Mouse (Mus musculus) embryonic facial prominence, embryonic 14.5 days (tissue): ENCODE results near the gene C1ql2. TPM values are rescaled to one million over a fixed set of nuclear protein-coding genes. Genes with fewer than 3 reads are reported as not detected.

ENCODE experiments used
- ATAC-seq: fragments of 200-750 bp; cut with Nextera tagmentation; 2 replicates; pipeline ENCODE4 v1.8.0; 2017; ENCODE audit warnings: low read depth, moderate number of reproducible peaks, moderate TSS enrichment
- DNase-seq: peaks from one replicate; pipeline ENCODE4 v3.0.0-alpha.2; 2015; ENCODE audit warnings: low spot score
- H3K27ac ChIP-seq: fragments of 300-500 bp; sonication (generic); replicated peaks from 2 replicates; pipeline ENCODE4 v1.5.1; 2014; ENCODE audit warnings: low read depth, mild to moderate bottlenecking, low read length, moderate library complexity
- H3K27me3 ChIP-seq: fragments of 300-500 bp; sonication (generic); replicated peaks from 2 replicates; pipeline ENCODE4 v1.6.1; 2014; ENCODE audit warnings: low read length; ENCODE audit not compliant: control insufficient read depth, insufficient read depth
- H3K36me3 ChIP-seq: fragments of 300-500 bp; sonication (generic); 2 replicates; pipeline ENCODE4 v1.6.1; 2014; ENCODE audit warnings: low read length, mixed read lengths; ENCODE audit not compliant: control insufficient read depth, insufficient read depth
- H3K4me1 ChIP-seq: fragments of 300-500 bp; sonication (generic); 2 replicates; pipeline ENCODE4 v1.6.1; 2014; ENCODE audit warnings: antibody characterized with exemption, low read length; ENCODE audit not compliant: control insufficient read depth, insufficient read depth
- H3K4me2 ChIP-seq: fragments of 300-500 bp; sonication (generic); 2 replicates; pipeline ENCODE4 v1.6.1; 2014; ENCODE audit warnings: low read depth, mild to moderate bottlenecking, low read length, moderate library complexity, mixed read lengths
- H3K4me3 ChIP-seq: fragments of 300-500 bp; sonication (generic); 2 replicates; pipeline ENCODE4 v1.5.1; 2014; ENCODE audit warnings: low read depth, mild to moderate bottlenecking, low read length
- H3K9ac ChIP-seq: fragments of 300-500 bp; sonication (generic); 2 replicates; pipeline ENCODE4 v1.6.1; 2014; ENCODE audit warnings: low read depth, mild to moderate bottlenecking, low read length, moderate library complexity, mixed read lengths
- H3K9me3 ChIP-seq: fragments of 300-500 bp; sonication (generic); 2 replicates; pipeline ENCODE4 v1.6.1; 2016; ENCODE audit warnings: low read length; ENCODE audit not compliant: control insufficient read depth
- WGBS: fragments of 180-500 bp; shearing (Covaris S2); extraction: QIAGEN DNeasy Blood & Tissue Kit; methylation state at CpG from one replicate; pipeline ENCODE4 v1.1.7; 2014; 5-methylcytosine and 5-hydroxymethylcytosine counted together
- polyA plus RNA-seq: library from polyadenylated mRNA; unstranded; fragments of >200 nt; fragmentation: Nextera tagmentation; extraction: Ambion mirVana; gene quantifications from 2 replicates; pipeline ENCODE4 v1.2.1, GENCODE M21; 2014

The C1ql2 gene
- polyA plus RNA-seq, 1 experiment from 2014 or later, result 0.08 TPM

GRCm38 (mm10) chr1:120357371-120358274 is 17.2 kb downstream of the C1ql2 start:
- Histone ChIP-seq H3K36me3 (no peaks in the 10 kb centered on the region), H3K27ac (no peak overlapping the region), H3K4me1 (no peaks in the 10 kb centered on the region), H3K9ac (no peak overlapping the region), H3K9me3 (no peaks in the 10 kb centered on the region), H3K27me3 (no peaks in the 10 kb centered on the region), H3K4me3 (no peak overlapping the region), H3K4me2 (peak overlapping the region; percentile 31)
- 11% methylated on average over 16 of the region's 16 CpGs for WGBS
- ATAC-seq, result peak; percentile 89
- peak; percentile 66 for DNase-seq

- ATAC-seq (no peak), DNase-seq (no peak)
- H3K9ac ChIP-seq, result no peak overlapping the region
- no peaks in the 10 kb centered on the region for H3K4me1 ChIP-seq
- H3K4me2 ChIP-seq, result no peak overlapping the region
- H3K27me3 ChIP-seq, result no peaks in the 10 kb centered on the region
- no peak overlapping the region for H3K27ac ChIP-seq
- H3K4me3 ChIP-seq, result no peak overlapping the region
- no peaks in the 10 kb centered on the region for H3K36me3 ChIP-seq
- WGBS, result 76% methylated on average over 1 of the region's 1 CpGs
- H3K9me3 ChIP-seq, result no peaks in the 10 kb centered on the region
Observed at GRCm38 (mm10) chr1:120363638-120364037, 23.3 kb downstream of the C1ql2 start.

- no peak overlapping the region for H3K9ac ChIP-seq
- ATAC-seq (no peak), DNase-seq (no peak)
- WGBS, result 82% methylated on average over 3 of the region's 3 CpGs
- H3K4me1 ChIP-seq, result no peaks in the 10 kb centered on the region
- H3K4me3 ChIP-seq, result no peak overlapping the region
- no peak overlapping the region for H3K4me2 ChIP-seq
- no peaks in the 10 kb centered on the region for H3K36me3 ChIP-seq
- H3K9me3 ChIP-seq, result no peaks in the 10 kb centered on the region
- no peaks in the 10 kb centered on the region for H3K27me3 ChIP-seq
- H3K27ac ChIP-seq, result no peak overlapping the region
Observed at GRCm38 (mm10) chr1:120368138-120368537, 27.8 kb downstream of the C1ql2 start.

GRCm38 (mm10) chr1:120374131-120374530 is 33.7 kb downstream of the C1ql2 start:
- no peak overlapping the region for H3K4me2 ChIP-seq
- no peak overlapping the region for H3K4me3 ChIP-seq
- H3K9me3 ChIP-seq, result no peaks in the 10 kb centered on the region
- 71% methylated on average over 7 of the region's 7 CpGs for WGBS
- no peaks in the 10 kb centered on the region for H3K4me1 ChIP-seq
- no peak overlapping the region for H3K9ac ChIP-seq
- H3K36me3 ChIP-seq, result no peaks in the 10 kb centered on the region
- no peak overlapping the region for H3K27ac ChIP-seq
- DNase-seq, result no peak
- H3K27me3 ChIP-seq, result no peaks in the 10 kb centered on the region
- ATAC-seq, result no peak

- Histone ChIP-seq H3K27me3 (no peaks in the 10 kb centered on the region), H3K4me1 (no peaks in the 10 kb centered on the region), H3K36me3 (no peaks in the 10 kb centered on the region), H3K4me2 (no peak overlapping the region), H3K9me3 (no peaks in the 10 kb centered on the region), H3K9ac (no peak overlapping the region), H3K4me3 (no peak overlapping the region), H3K27ac (no peak overlapping the region)
- WGBS, result 40% methylated on average over 2 of the region's 2 CpGs
- DNase-seq (no peak), ATAC-seq (no peak)
Observed at GRCm38 (mm10) chr1:120374832-120375231, 34.5 kb downstream of the C1ql2 start.

- Histone ChIP-seq H3K27ac (no peak overlapping the region), H3K9me3 (no peaks in the 10 kb centered on the region), H3K27me3 (no peaks in the 10 kb centered on the region), H3K9ac (no peak overlapping the region), H3K36me3 (no peaks in the 10 kb centered on the region), H3K4me2 (no peak overlapping the region), H3K4me3 (no peak overlapping the region), H3K4me1 (no peaks in the 10 kb centered on the region)
- WGBS, result 76% methylated on average over 18 of the region's 18 CpGs
- no peak for DNase-seq
- ATAC-seq, result no peak
Observed at GRCm38 (mm10) chr1:120385029-120385571, 44.7 kb downstream of the C1ql2 start.

GRCm38 (mm10) chr1:120389734-120390133 is 49.4 kb downstream of the C1ql2 start:
- no peak overlapping the region for H3K4me3 ChIP-seq
- H3K9ac ChIP-seq, result no peak overlapping the region
- no peak overlapping the region for H3K4me2 ChIP-seq
- WGBS, result 35% methylated on average over 6 of the region's 6 CpGs
- H3K4me1 ChIP-seq, result no peaks in the 10 kb centered on the region
- H3K27ac ChIP-seq, result no peak overlapping the region
- H3K36me3 ChIP-seq, result no peaks in the 10 kb centered on the region
- no peaks in the 10 kb centered on the region for H3K27me3 ChIP-seq
- H3K9me3 ChIP-seq, result no peaks in the 10 kb centered on the region
- ATAC-seq (no peak), DNase-seq (no peak)

- no peak overlapping the region for H3K27ac ChIP-seq
- no peaks in the 10 kb centered on the region for H3K36me3 ChIP-seq
- H3K4me1 ChIP-seq, result no peaks in the 10 kb centered on the region
- DNase-seq (peak; percentile 89), ATAC-seq (no peak)
- H3K9me3 ChIP-seq, result no peaks in the 10 kb centered on the region
- H3K27me3 ChIP-seq, result no peaks in the 10 kb centered on the region
- no peak overlapping the region for H3K9ac ChIP-seq
- H3K4me2 ChIP-seq, result no peak overlapping the region
- WGBS, result 2% methylated on average over 11 of the region's 11 CpGs
- H3K4me3 ChIP-seq, result no peak overlapping the region
Observed at GRCm38 (mm10) chr1:120390336-120390735, 50.0 kb downstream of the C1ql2 start.
